Mouse (Mus musculus) lung, adult 2 months (tissue): ENCODE measurements around the gene Pla2g7. TPM values are rescaled to one million over a fixed set of nuclear protein-coding genes. Genes with fewer than 3 reads are reported as not detected.

ENCODE experiments used
- DNase-seq: peaks from one replicate; pipeline ENCODE4 v3.0.0; 2022
- H3K4me1 ChIP-seq: fragments of 200-500 bp; 2 replicates; pipeline ENCODE4 v1.6.1; 2011; ENCODE audit warnings: low read length; ENCODE audit not compliant: control insufficient read depth, insufficient read depth
- H3K4me3 ChIP-seq: fragments of 200-500 bp; replicated peaks from 2 replicates; pipeline ENCODE3; 2011; ENCODE audit warnings: low read depth, mild to moderate bottlenecking, control low read depth, low read length; ENCODE audit errors: extremely low read depth
- CTCF ChIP-seq: fragments of 200-500 bp; IDR thresholded peaks from 2 replicates; pipeline ENCODE4 v1.5.1; 2011; ENCODE audit warnings: mild to moderate bottlenecking, low read length, control low read depth; ENCODE audit not compliant: insufficient read depth
- POLR2A ChIP-seq: fragments of 200-500 bp; IDR thresholded peaks from 2 replicates; pipeline ENCODE4 v1.6.1; 2011; ENCODE audit warnings: low read depth, mild to moderate bottlenecking, control low read depth, low read length, borderline replicate concordance; ENCODE audit errors: extremely low read depth
- WGBS: fragments of 180-500 bp; shearing (Covaris S2); methylation state at CpG from one replicate; pipeline ENCODE4 v1.1.7; 2018; 5-methylcytosine and 5-hydroxymethylcytosine counted together
- polyA plus RNA-seq: library from polyadenylated mRNA; depleted of rRNA; stranded (reverse); fragments of >200 nt; gene quantifications from 2 replicates; pipeline ENCODE4 v1.2.3, GENCODE M21; 2012

The Pla2g7 gene
- polyA plus RNA-seq, 1 experiment, result 9.7 TPM

GRCm38 (mm10) chr17:43606704-43607103 is 38.8 kb downstream of the Pla2g7 start:
- no peaks in the 10 kb centered on the region for H3K4me1 ChIP-seq
- no peak overlapping the region for H3K4me3 ChIP-seq
- peak; percentile 67 for DNase-seq
- WGBS, result 14% methylated on average over 3 of the region's 3 CpGs
- TF ChIP-seq CTCF (peak; percentile 94), POLR2A (no peak)

GRCm38 (mm10) chr17:43611586-43611985 is 43.7 kb downstream of the Pla2g7 start:
- TF ChIP-seq CTCF, result peak; percentile 69
- TF ChIP-seq POLR2A, result no peak
- DNase-seq, result peak; percentile 28
- Histone ChIP-seq H3K4me1 (no peaks in the 10 kb centered on the region), H3K4me3 (no peak overlapping the region)
- WGBS, result 16% methylated on average over 7 of the region's 7 CpGs

- 41% methylated on average over 3 of the region's 3 CpGs for WGBS
- DNase-seq, result no peak
- Histone ChIP-seq H3K4me1 (no peaks in the 10 kb centered on the region), H3K4me3 (no peak overlapping the region)
- no peak for TF ChIP-seq CTCF
- TF ChIP-seq POLR2A, result no peak
These were observed 44.3 kb downstream of the Pla2g7 start for GRCm38 (mm10) chr17:43612221-43612620.

GRCm38 (mm10) chr17:43619156-43619555 is 51.3 kb downstream of the Pla2g7 start:
- H3K4me3 ChIP-seq, result no peak overlapping the region
- no peak for DNase-seq
- WGBS, result 72% methylated on average over 9 of the region's 9 CpGs
- H3K4me1 ChIP-seq, result no peaks in the 10 kb centered on the region
- no peak for TF ChIP-seq POLR2A
- no peak for TF ChIP-seq CTCF

GRCm38 (mm10) chr17:43622076-43622475 is 54.2 kb downstream of the Pla2g7 start:
- no peaks in the 10 kb centered on the region for H3K4me1 ChIP-seq
- WGBS, result 84% methylated on average over 10 of the region's 10 CpGs
- no peak for TF ChIP-seq CTCF
- TF ChIP-seq POLR2A, result no peak
- no peak for DNase-seq
- H3K4me3 ChIP-seq, result no peak overlapping the region

- WGBS, result 84% methylated on average over 10 of the region's 10 CpGs
- H3K4me1 ChIP-seq, result no peaks in the 10 kb centered on the region
- no peak for TF ChIP-seq POLR2A
- TF ChIP-seq CTCF, result no peak
- DNase-seq, result no peak
- H3K4me3 ChIP-seq, result no peak overlapping the region
These were observed 60.3 kb downstream of the Pla2g7 start for GRCm38 (mm10) chr17:43628246-43628645.

GRCm38 (mm10) chr17:43629026-43629495 is 61.2 kb downstream of the Pla2g7 start:
- no peak for DNase-seq
- 27% methylated on average over 24 of the region's 24 CpGs for WGBS
- H3K4me1 ChIP-seq, result no peaks in the 10 kb centered on the region
- H3K4me3 ChIP-seq, result no peak overlapping the region
- TF ChIP-seq POLR2A (no peak), CTCF (no peak)

GRCm38 (mm10) chr17:43629496-43630426 is 61.9 kb downstream of the Pla2g7 start, which contains the start of gene Tdrd6:
Gene Tdrd6, minus strand, starts transcription at chr17:43630299.
- TF ChIP-seq CTCF, result no peak
- no peak for TF ChIP-seq POLR2A
- 4% methylated on average over 83 of the region's 83 CpGs for WGBS
- Histone ChIP-seq H3K4me3 (no peak within 1 kb of the TSS), H3K4me1 (no peaks in the 10 kb centered on the region)
- no peak for DNase-seq

GRCm38 (mm10) chr17:43630427-43630760 is 62.5 kb downstream of the Pla2g7 start:
- Histone ChIP-seq H3K4me3 (no peak overlapping the region), H3K4me1 (no peaks in the 10 kb centered on the region)
- TF ChIP-seq POLR2A (no peak), CTCF (no peak)
- no peak for DNase-seq
- WGBS, result 54% methylated on average over 13 of the region's 13 CpGs

GRCm38 (mm10) chr17:43637146-43637545 is 69.2 kb downstream of the Pla2g7 start:
- Histone ChIP-seq H3K4me3 (no peak overlapping the region), H3K4me1 (no peaks in the 10 kb centered on the region)
- no peak for DNase-seq
- TF ChIP-seq CTCF, result no peak
- TF ChIP-seq POLR2A, result no peak
- 93% methylated on average over 4 of the region's 4 CpGs for WGBS
